Mouse (Mus musculus) adrenal gland, adult 8-10 months (tissue): ENCODE data around the gene F3. TPM values are rescaled to one million over a fixed set of nuclear protein-coding genes. Genes with fewer than 3 reads are reported as not detected.
"Not testable (repeated sequence)": the region's sequence is repeated elsewhere in the genome, so short reads cannot be mapped to it uniquely, and the experiment has no call there.

Experiments
- DNase-seq: peaks from one replicate; pipeline ENCODE4 v3.0.0; 2022
- total RNA-seq, 4 experiments: library from RNA; stranded (reverse); gene quantifications; 2 replicates each; pipeline ENCODE4 v1.2.4; 2022

The F3 gene
- total RNA-seq, 4 experiments from 2014 or later, result 8.5 to 12.6 (median 9.4) TPM

DNA sequence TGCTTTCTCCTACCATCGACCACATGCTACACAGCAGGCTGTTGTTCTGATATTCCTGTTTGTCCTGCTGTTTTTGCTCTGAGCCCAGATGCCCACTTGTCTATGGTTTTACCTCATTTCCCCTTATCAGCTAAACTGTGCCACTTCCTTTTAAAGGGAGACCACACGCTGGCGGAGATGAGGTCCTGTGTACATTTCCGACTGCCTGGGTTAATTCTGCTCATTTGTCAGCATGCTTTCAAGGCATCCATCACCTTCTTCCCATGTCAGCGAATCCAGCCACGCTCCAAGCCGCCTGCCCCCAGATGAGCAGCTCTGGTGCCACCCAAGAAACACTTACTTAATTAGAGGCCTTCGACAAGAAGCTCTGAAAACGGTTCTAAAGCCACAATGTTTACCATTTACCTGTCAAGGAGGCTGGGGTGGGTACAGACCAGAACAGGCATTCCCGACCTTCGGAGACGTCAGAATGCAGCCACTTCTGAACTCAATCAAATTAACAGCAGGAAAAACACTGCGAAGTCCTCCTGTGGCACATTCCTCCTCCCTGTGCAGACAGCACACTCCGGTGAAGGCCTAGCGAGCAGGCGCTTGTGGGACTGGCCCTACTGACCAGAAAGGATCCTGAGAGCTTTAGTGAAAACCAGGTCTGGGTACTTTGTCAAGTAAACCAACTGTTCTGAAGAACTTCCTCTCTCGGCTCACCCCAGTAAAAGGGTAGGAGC is 16.3 kb downstream of the F3 start:
- no peak for DNase-seq

GRCm38 (mm10) chr3:121741186-121741848 is 18.0 kb downstream of the F3 start:
- not testable (repeated sequence) for DNase-seq

DNA sequence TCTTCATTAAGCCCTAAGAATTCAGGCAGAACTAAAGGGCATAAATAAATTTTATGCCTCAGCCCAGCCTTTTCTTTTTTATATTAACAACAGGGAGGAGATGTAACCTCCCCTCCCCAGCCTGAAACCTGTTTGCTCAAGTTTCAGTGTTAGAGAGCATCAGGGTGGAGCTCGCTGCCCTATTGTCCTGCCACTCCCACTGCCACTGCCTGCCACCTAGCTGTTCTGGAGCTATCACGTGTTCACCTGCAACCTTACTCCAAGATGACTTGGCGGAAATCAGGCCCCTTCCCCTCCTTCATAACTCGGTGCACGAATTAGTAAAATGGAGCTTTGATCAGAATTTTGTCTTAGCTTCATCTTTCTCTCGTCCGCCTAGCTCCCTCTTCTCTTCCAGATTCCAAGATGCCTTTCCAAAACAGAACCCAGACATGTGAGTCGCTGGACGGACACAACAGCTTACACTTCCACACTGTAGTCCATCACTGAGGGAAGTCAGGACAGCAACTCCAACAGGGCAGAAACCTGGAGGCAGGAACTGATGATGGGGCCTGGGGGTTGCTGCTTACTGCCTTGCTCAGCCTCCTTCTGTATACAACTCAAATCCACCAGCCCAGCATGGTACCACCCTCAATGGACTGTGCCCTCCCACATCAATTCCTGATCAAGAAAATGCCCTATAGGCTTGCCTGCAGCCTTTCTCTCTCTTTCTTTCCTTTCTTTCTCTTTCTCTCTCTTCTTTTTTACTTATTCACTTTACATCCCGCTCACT is 31.2 kb downstream of the F3 start:
- not testable (repeated sequence) for DNase-seq

DNA sequence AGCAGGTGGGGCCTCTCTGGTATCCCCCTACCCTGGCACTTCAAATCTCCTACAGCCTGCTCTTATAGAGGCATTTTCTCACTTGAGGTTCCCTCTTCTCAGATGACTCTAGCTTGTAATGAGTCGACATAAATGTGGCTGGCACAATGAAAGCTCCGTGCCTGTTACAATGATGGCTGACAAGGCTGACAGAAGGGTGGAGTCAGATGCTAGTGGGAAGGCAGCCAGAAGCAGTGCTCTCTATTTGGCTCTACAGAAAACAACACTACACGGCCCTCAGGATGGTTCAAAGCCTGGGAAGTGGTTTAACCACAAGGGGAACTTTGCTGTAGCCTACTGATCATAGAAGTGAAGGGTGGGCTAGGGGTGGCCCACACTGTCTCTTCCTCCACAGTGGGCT is 31.8 kb downstream of the F3 start:
- DNase-seq, result no peak

- no peak for DNase-seq
Measured at GRCm38 (mm10) chr3:121758373-121758772, 35.0 kb downstream of the F3 start.

GRCm38 (mm10) chr3:121762056-121762852 is 38.9 kb downstream of the F3 start:
- no peak for DNase-seq

GRCm38 (mm10) chr3:121766048-121766447 is 42.7 kb downstream of the F3 start:
- no peak for DNase-seq

DNA sequence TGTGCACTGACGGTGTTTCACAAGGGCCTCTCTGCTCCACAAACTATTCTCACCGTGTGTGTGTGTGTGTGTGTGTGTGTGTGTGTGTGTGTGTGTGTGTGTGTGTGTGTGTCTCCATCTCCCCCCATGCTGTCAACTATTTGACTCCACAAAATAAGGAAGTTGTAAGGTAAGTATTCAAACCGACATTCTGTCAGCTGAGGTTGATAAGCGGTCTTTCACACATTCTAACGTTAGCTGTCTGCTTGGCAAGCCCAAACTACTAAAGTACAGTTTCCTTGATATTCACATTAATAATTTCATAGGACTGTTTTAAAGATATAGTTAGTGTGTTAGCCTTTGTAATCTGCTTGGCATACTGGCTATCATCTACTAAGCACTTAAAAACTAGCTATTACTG is 43.5 kb downstream of the F3 start:
- no peak for DNase-seq

DNA sequence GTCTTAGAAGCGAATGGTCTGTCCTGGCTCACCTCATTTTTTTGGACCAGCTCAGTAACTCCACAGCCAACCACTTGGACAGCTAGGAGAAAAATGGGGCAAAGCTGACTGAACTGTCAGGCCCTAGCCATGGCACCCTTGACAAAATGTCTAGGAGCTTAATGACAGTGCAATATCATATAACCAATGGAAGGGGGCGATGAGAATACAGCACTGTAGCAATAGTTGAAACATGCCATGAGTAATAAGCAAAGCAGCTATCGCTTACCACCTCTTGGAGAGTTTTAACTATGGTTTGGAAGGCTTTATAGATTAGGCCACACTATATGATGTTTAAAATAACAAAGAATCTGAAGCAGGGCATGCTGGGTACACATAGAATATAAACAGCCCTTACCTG is 45.4 kb downstream of the F3 start:
- no peak for DNase-seq

- DNase-seq, result not testable (repeated sequence)
Measured at GRCm38 (mm10) chr3:121773336-121773735, 50.0 kb downstream of the F3 start.

- no peak for DNase-seq
Measured at GRCm38 (mm10) chr3:121777943-121778342, 54.6 kb downstream of the F3 start.

GRCm38 (mm10) chr3:121783020-121783419 is 59.7 kb downstream of the F3 start:
- no peak for DNase-seq

Other genes with a start within 250 kb of the F3 start
- gene Slc44a3, start 191.1 kb upstream of the F3 start, total RNA-seq, result 10 to 100 TPM; 23.9 to 28.2 (median 25.3) TPM
- gene 4930432M17Rik, start 52.8 kb upstream of the F3 start, total RNA-seq, result not detected
- 10 to 100 TPM; 73.7 to 90.3 (median 78.7) TPM for gene Abcd3, start 91.8 kb downstream of the F3 start, total RNA-seq
- 10 to 100 TPM; 47.3 to 67.5 (median 51.3) TPM for gene Arhgap29, start 229.0 kb downstream of the F3 start, total RNA-seq